In genomic region chr1:64088604-64089320, GRCm38 (mm10) we compare ENCODE assay signal across 8 mouse cellular contexts. TPM values are rescaled to one million over a fixed set of nuclear protein-coding genes. Genes with fewer than 3 reads are reported as not detected.
DNase-seq lines count a peak whose midpoint lies in the region; ATAC-seq lines count a peak whose summit lies in the region.

No protein-coding gene starts in this region.

- H3K27ac ChIP-seq in forebrain, embryonic 16.5 days (ENCODE audit: low read length): peak overlapping the region; percentile 76
- H3K27ac ChIP-seq in limb, embryonic 10.5 days: peak overlapping the region; percentile 66
- H3K27ac ChIP-seq in midbrain, embryonic 16.5 days (ENCODE audit: low read length): peak overlapping the region; percentile 34

- H3K36me3 ChIP-seq in forebrain, embryonic 16.5 days (ENCODE audit: control insufficient read depth, insufficient read depth): no peaks in the 10 kb centered on the region
- H3K36me3 ChIP-seq in limb, embryonic 10.5 days: no peaks in the 10 kb centered on the region
- no peaks in the 10 kb centered on the region for H3K36me3 ChIP-seq in midbrain, embryonic 16.5 days (ENCODE audit: control insufficient read depth, insufficient read depth, low read length)

- no peak for ATAC-seq in forebrain, embryonic 16.5 days
- peak; percentile 50; the same call in 1 of the 2 replicates for ATAC-seq in midbrain, embryonic 16.5 days

- WGBS in forebrain, embryonic 16.5 days: 74% methylated on average over 12 of the region's 12 CpGs
- whole genome bisulfite sequencing in limb, embryonic 10.5 days: 84% methylated on average over 12 of the region's 12 CpGs
- 58% methylated on average over 12 of the region's 12 CpGs for WGBS in midbrain, embryonic 16.5 days

- H3K9me3 ChIP-seq in forebrain, embryonic 16.5 days (ENCODE audit: control insufficient read depth, low read length): no peaks in the 10 kb centered on the region
- no peaks in the 10 kb centered on the region for H3K9me3 ChIP-seq in limb, embryonic 10.5 days (replicated peaks)
- no peaks in the 10 kb centered on the region for H3K9me3 ChIP-seq in midbrain, embryonic 16.5 days (replicated peaks; ENCODE audit: control insufficient read depth, low read length, poor library complexity, severe bottlenecking)

- peak overlapping the region; percentile 40 for H3K4me2 ChIP-seq in forebrain, embryonic 16.5 days (ENCODE audit: low read length)
- H3K4me2 ChIP-seq in midbrain, embryonic 16.5 days (ENCODE audit: low read length): no peak overlapping the region

- H3K27me3 ChIP-seq in forebrain, embryonic 16.5 days (replicated peaks; ENCODE audit: control insufficient read depth, insufficient read depth, low read length): no peaks in the 10 kb centered on the region
- H3K27me3 ChIP-seq in limb, embryonic 10.5 days (ENCODE audit: low read depth, poor library complexity, severe bottlenecking): no peaks in the 10 kb centered on the region
- H3K27me3 ChIP-seq in midbrain, embryonic 16.5 days (ENCODE audit: control insufficient read depth, insufficient read depth, low read depth, low read length): no peaks in the 10 kb centered on the region

- peaks cover 25% of the 10 kb centered on the region for H3K4me1 ChIP-seq in forebrain, embryonic 16.5 days (replicated peaks; ENCODE audit: control insufficient read depth, insufficient read depth, low read length)
- H3K4me1 ChIP-seq in limb, embryonic 10.5 days: peaks cover 26% of the 10 kb centered on the region
- peaks cover 73% of the 10 kb centered on the region for H3K4me1 ChIP-seq in midbrain, embryonic 16.5 days (ENCODE audit: control insufficient read depth, insufficient read depth, low read length)

- H3K4me3 ChIP-seq in forebrain, embryonic 16.5 days (replicated peaks; ENCODE audit: low read length): no peak overlapping the region
- 0 out of 2 replicates have a peak overlapping the region, but pooled peaks have one; percentile 23 for H3K4me3 ChIP-seq in limb, embryonic 10.5 days
- H3K4me3 ChIP-seq in midbrain, embryonic 16.5 days (ENCODE audit: low read depth, low read length): no peak overlapping the region

- peak; percentile 34 for DNase-seq in kidney, adult 18-20 months
- DNase-seq in kidney, postnatal 10 days: no peak
- no peak for DNase-seq in limb, embryonic 10.5 days (ENCODE audit: low spot score)
- DNase-seq in ovary, postnatal 10 days (ENCODE audit: low spot score): no peak
- no peak for DNase-seq in layer of hippocampus, adult 8-10 months (ENCODE audit: low spot score in 2 of 2)
- no peak for DNase-seq in right cerebral cortex, postnatal 4 days

- no peak overlapping the region for H3K9ac ChIP-seq in forebrain, embryonic 16.5 days (replicated peaks; ENCODE audit: low read depth, low read length)
- H3K9ac ChIP-seq in midbrain, embryonic 16.5 days (ENCODE audit: low read depth, low read length): no peak overlapping the region

RNA-seq across cellular contexts. Expression of gene Klf7, which starts 33.3 kb away (rescaled TPM):
- polyA plus RNA-seq in forebrain, embryonic 16.5 days (2015; fragmentation: Nextera tagmentation; extraction: Ambion mirVana): 131 and 137 TPM in 2 replicates
- 8.8 and 9.6 TPM in 2 replicates for polyA plus RNA-seq in limb, embryonic 10.5 days (2016; fragmentation: Nextera tagmentation; extraction: Ambion mirVana)
- 130 and 135 TPM in 2 replicates for polyA plus RNA-seq in midbrain, embryonic 16.5 days (2015; fragmentation: Nextera tagmentation; extraction: Ambion mirVana)
- total RNA-seq in layer of hippocampus, adult 8-10 months (2022): 10 to 100 TPM; 28.0 to 43.8 (median 32.3) TPM

Comparison
In these comparisons a context has a peak if more than half of its experiments do, and no peak if none do; other contexts are left out.
1. RNA of gene Klf7, which starts 33.3 kb away (polyA plus RNA-seq): 131 to 137 TPM in forebrain, embryonic 16.5 days and 130 to 135 TPM in midbrain, embryonic 16.5 days; 8.8 to 9.6 TPM in limb, embryonic 10.5 days; every median in the first group is over 10 times any median in the second.
2. Peak in every context shown above with its lines, with median percentiles within 50 percentile points of each other: H3K27ac ChIP-seq.